Mouse (Mus musculus) thymus, postnatal 0 days (tissue): ENCODE data around the gene Tpp2. TPM values are rescaled to one million over a fixed set of nuclear protein-coding genes. Genes with fewer than 3 reads are reported as not detected.
A peak's percentile ranks its signal among the peaks of the same experiment; 100 is the strongest.

Experiments used
- DNase-seq: peaks from one replicate; pipeline ENCODE4 v3.0.0-alpha.2; 2015; ENCODE audit warnings: low spot score
- polyA plus RNA-seq: library from polyadenylated mRNA; unstranded; fragments of >200 nt; fragmentation: Nextera tagmentation; extraction: Ambion mirVana; gene quantifications from 2 replicates; pipeline ENCODE4 v1.2.1, GENCODE M21; 2015

Gene Tpp2
- 55.2 and 55.3 TPM in 2 replicates for polyA plus RNA-seq

GRCm38 (mm10) chr1:43933488-43934415, at the start of gene Tpp2:
Gene Tpp2, plus strand, starts transcription at chr1:43933647.
- DNase-seq, result peak; percentile 97

DNA sequence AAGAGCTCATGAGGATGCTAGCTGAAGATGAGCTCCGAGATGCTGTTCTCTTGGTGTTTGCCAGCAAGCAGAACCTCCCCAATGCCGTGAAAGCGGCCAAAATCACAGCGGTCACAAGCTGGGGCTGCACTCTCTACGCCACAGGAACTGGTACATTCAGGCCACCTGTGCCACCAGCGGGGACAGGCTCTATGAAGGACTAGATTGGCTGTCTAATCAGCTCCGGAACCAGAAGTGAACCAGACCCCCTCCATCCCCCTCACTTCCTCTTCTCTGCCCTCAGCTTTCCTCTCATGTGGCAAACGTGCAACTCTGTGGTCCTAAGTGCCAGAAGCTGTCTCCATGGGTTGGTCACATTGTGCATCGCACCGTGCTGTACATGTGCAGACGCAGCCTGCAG, 45.1 kb upstream of the Tpp2 start:
- DNase-seq, result peak; percentile 46

DNA sequence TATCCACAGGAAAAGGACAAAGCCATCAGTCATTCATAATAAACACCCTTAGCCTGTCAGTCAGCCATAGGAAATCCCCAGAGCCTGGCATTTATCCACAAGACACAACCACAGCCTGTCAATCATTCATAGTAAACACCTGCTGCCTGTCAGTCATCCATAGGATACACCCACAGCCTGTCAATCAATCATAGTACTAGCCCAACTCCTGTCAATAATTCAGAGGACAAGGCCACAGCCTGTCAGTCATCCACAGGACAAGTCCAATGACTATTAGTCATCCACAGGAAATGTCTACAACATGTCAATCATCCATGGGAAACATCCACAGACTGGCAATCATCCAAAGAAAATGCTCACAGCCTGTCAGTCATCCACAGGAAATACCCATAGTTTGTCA, 37.7 kb upstream of the Tpp2 start:
- DNase-seq, result no peak

DNA sequence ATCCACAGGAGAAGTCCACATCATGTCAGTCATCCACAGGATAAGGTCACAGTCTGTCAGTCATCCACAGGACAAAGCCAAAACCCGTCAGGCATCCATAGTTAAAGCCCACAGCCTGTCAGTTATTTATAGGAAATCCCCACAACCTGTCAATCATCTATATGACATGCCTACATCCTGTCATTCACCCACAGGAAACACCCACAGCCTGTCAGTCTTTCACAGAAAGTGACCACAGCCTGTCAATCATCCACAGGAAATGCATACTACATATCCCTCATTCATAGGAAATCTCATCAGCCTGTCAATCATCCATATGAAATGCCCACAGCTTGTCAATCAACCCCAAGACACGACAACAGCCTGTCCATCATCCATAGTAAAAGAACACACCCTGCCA, 36.3 kb upstream of the Tpp2 start:
- DNase-seq, result peak; percentile 24

DNA sequence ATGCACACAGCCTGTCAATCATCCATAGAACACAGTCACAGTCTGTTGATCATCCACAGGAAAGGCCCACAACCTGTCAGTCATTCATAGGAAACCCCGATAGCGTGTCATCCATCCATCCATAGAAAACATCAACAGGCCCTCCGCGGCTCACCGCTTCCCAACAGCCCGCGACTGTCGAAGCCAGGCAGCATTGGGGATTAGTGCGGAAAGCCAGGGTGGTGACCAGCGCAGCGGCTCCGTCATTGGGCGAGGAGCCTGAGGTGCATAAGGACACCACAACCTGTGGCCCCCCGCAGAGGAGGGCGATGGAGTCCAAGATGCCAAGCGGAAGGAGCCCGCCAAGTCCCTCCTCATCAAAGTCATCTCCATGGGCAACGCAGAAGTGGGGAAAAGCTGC, 35.5 kb upstream of the Tpp2 start:
- no peak for DNase-seq

DNA sequence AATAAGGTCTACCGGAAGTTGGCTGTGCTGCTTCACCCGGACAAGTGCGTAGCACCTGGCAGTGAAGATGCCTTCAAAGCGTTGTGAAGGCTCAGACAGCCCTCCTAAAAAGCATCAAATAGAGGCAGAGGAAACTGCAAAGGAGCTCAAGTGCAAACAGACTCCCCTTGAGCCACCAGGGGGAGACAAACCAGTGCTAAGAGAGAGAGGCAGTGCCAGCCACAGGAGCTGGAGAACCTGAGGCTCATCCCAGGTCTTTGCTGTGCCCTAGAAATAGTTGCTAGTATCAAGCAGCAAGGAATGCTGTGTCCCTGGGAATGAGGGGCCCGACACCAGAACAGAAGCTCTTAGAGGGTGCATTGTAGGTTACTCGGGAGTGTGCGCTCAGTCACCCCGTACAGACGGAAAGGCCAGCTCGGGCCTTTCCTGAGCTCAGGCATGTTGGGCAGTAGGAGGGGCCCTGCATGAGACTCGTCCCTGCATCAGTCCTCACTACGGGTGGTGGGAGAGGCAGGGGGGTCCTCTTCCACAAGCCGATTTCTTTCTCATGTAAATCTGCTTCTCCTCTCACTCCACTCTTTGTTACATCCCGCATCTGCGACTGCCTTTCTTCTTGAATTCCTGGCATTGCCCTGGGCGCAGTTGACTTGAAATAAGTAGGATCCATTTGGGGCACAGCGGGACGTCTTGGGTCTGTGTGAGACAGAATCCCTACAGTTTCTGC, 34.3 kb upstream of the Tpp2 start:
- DNase-seq, result peak; percentile 85

DNA sequence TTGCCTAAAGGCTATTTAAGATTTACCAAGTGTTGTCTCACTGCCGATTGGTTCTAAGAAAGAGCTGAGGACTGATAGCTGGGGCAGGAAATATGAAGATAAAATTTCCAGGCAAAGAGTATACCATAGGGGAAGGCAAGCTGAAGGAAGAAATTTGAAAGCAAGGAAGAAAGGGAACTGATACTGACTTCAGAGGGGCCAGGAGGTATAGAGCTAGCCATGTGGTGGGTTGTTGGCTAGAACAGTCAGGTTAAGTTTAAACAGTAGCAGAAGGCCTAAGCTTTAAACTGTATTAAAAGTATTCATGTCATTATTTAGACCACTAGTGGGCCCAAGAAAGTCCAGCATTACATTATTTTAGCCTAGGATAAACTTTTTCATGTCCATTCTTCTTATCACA, 31.0 kb upstream of the Tpp2 start:
- no peak for DNase-seq

GRCm38 (mm10) chr1:43902855-43903254, 30.6 kb upstream of the Tpp2 start:
- DNase-seq, result peak; percentile 19

DNA sequence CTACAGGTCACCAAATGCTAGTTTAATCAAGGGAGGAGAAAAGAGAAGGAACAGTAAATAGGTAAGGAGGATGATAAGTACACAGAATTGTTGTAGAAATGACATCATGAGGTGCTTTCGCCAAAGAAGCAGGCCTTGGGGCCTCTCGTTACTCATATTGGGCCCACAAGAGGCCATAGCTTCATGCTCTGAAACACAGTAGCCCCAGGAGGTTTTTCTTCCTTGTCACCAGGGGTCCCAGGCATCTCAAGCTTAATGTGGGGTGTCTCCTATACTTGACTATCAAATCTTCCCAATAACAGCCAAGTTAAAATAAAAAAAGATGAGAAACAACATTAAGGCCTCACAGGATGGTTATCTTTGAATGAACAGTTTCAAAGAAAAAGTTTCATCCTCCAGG, 18.0 kb upstream of the Tpp2 start:
- DNase-seq, result no peak

DNA sequence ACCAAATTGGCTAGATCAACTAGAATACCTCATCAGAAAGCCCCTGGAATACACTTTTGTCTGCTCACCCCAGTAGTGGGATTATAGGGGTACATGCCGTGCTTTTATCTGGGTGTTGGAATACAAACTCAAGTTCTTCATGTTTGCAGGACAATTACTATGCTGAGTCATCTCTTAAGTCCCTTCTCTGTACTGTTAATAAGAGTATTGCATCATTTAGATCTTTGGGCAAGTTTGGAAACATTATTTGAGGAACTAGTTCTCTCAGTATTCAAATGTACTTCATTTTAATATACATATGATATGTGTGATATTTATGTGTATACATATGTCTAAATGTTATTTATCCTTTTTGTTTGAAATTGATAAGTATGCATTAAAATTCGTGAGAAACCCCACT, 16.6 kb upstream of the Tpp2 start:
- DNase-seq, result no peak

DNA sequence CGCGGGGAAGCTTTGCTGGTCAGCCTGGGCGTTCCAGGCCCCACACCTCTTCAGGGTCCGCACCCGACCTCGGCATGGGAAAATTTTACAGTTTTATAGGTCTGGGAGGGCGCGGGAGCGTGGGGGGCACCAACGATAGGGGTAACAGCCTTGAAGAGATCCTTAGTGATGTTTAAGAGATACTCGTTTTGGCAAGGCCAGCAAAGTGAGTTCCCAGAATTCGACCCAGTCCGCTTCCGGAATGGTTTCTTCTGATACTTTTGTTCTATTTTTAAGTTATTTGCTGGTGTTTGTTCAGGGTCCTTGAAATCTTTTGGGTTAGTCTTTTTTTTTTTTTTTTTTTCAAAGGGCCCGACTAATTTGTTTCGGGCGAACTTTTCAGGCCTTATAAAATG, 966 bp downstream of the Tpp2 start:
- DNase-seq, result peak; percentile 34

GRCm38 (mm10) chr1:43939310-43939709, 5.9 kb downstream of the Tpp2 start:
- no peak for DNase-seq

GRCm38 (mm10) chr1:43941476-43942217, 8.2 kb downstream of the Tpp2 start:
- DNase-seq, result no peak

GRCm38 (mm10) chr1:43942814-43943213, 9.4 kb downstream of the Tpp2 start:
- DNase-seq, result no peak

- no peak for DNase-seq
These were observed 20.2 kb downstream of the Tpp2 start for GRCm38 (mm10) chr1:43953679-43954078.

- DNase-seq, result no peak
These were observed 30.9 kb downstream of the Tpp2 start for GRCm38 (mm10) chr1:43964381-43964780.

- DNase-seq, result peak; percentile 6
These were observed 33.3 kb downstream of the Tpp2 start for GRCm38 (mm10) chr1:43966756-43967155.

GRCm38 (mm10) chr1:43969361-43969760, 35.9 kb downstream of the Tpp2 start:
- DNase-seq, result no peak

DNA sequence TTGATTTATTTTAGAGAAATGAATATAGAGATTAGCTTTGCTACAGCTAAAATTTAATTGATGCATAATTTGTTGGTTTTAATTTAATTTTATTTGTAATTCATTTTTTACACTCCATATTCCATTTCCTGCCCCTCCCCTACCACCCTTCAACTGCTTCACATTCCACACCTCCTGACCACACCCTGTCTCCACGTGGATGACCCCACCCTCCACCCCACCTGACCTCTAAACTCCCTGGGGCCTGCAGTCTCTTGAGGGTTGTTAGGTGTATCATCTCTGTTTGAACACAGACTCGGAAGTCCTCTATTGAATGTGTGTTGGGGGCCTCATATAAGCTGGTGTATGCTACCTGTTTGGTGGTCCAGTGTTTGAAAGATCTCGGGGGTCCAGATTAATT, 37.6 kb downstream of the Tpp2 start:
- DNase-seq, result no peak

GRCm38 (mm10) chr1:43996914-43997589, 63.6 kb downstream of the Tpp2 start:
- no peak for DNase-seq

DNA sequence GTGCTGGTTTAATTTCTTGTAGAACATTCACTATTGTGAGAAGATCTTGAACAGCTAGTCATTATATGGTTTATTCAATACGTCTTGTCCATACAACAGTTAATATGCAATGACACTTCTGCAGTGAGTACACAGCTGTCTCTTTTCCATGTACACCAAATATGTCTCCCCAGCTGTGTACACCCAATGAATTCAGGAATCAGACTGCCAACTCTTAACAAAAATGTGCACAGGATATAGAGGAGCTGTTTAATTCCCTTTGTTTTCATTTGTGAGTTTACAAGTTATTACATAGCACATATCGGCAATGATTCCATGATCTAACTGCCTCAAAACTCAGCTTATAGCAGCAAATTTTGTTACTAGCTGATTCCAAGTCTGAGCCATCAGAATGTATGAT, 71.1 kb downstream of the Tpp2 start:
- no peak for DNase-seq
